Mouse (Mus musculus) cerebral cortex, adult 2 months (tissue): ENCODE results near the gene Wdr35.

Experiments used
- WGBS: fragments of 180-500 bp; shearing (Covaris S2); methylation state at CpG from one replicate; pipeline ENCODE4 v1.1.7; 2018; 5-methylcytosine and 5-hydroxymethylcytosine counted together

Wdr35 gene

DNA sequence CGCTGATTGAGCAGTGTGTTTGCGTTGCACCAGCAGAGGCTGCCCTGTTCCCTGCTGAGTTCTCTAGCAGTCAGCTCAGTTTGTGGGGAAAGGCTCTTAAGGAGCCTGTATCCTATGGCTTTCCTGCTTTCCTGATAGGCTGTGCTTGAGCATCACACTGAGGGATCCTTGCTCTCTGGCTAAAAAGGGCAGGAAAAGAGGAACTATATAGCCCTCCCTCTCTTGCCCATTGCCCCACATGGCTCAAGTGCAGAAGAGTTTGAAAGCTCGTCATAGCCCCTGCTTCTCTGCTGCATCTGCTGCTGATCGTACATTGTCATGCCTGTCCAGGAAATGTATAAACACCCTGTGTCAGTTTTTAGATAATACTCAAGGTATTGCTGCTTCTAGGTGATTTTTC lies 33.5 kb downstream of the Wdr35 start:
- 70% methylated on average over 4 of the region's 4 CpGs for WGBS

GRCm38 (mm10) chr12:9007811-9008210 lies 34.1 kb downstream of the Wdr35 start:
- WGBS = 97% methylated on average over 6 of the region's 6 CpGs

DNA sequence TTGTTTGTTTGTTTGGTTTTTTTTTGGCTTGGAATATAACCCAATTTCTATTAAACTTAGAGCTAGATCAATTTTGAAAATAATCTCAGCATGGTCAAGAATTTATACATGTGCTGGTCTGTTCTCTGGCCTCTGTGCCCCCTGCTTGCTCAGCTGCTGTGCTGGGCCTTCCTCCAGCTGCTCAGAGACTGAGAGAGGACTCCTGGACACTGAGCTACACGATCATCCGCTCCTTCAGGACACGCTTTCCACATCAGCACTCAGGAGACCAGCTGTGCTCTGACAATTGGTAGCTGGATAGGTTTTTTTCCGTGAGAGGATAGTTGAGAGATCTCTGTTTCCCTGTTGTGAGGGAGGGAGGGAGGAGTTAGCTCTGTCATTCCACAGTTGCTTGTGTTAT lies 36.6 kb downstream of the Wdr35 start:
- WGBS = 79% methylated on average over 4 of the region's 4 CpGs

- WGBS = 96% methylated on average over 9 of the region's 9 CpGs
These were observed 42.7 kb downstream of the Wdr35 start for GRCm38 (mm10) chr12:9016376-9016775.

DNA sequence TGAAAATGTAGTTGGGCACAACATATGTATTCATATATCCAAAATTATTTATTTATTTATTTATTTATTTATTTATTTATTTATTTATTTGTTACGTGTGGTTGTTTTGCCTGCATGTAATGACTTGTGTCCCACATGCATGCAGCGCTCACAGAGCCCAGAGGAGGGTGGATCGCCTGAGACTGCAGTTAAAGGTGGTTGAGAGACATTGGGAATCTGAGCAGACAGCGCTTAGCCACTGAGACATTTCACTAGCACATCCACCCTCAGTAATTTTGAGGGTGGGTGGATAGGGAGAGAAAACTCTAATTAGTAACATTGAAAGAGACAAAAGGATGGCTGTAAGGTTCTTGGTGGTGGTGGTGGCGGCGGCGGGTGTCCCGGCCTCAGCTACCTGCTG lies 46.7 kb downstream of the Wdr35 start:
- WGBS = 90% methylated on average over 8 of the region's 8 CpGs

- WGBS = 72% methylated on average over 3 of the region's 3 CpGs
These were observed 47.3 kb downstream of the Wdr35 start for GRCm38 (mm10) chr12:9020986-9021385.

DNA sequence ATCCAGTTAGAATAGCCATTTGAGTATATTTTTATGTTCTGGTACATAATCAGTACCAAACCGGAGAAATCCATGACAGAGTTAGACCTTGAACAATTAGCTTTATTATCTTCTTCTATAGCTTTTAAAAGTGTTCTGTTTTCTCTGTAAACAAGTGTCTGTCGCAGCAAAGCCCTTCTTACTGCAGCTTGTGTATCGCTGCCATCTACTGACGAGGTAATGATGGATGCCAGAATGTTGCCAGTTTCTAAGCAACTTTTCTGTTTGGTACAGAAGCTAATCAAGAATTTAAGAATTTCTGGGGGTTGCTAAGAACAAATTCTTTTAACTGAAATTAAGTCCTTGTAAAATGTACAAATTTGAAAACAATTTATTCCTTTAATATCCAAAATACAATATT lies 49.3 kb downstream of the Wdr35 start:
- WGBS = 50% methylated on average over 4 of the region's 4 CpGs

- 95% methylated on average over 14 of the region's 14 CpGs for WGBS
These were observed 50.4 kb downstream of the Wdr35 start for GRCm38 (mm10) chr12:9024071-9024470.

DNA sequence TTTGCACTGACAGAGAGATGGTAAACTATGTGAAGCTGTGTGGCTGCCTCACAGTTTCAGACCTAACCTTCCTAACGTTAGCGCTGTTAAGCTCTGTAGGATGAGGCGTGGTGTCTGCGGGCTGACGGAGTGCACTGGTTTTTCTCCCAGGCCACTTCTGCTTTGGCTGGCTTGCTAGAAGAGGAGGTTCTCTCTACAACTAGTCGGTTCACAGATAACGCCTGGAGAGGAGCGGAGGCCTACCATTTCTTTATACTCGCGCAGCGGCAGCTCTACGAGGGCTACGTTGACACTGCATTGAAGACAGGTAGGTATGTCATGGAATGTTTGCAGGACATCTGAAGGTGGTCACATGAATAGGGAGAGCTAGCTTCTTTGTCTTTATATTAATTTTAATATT lies 51.0 kb downstream of the Wdr35 start:
- WGBS = 89% methylated on average over 13 of the region's 13 CpGs

GRCm38 (mm10) chr12:9028816-9029215 lies 55.1 kb downstream of the Wdr35 start:
- 92% methylated on average over 7 of the region's 7 CpGs for WGBS

DNA sequence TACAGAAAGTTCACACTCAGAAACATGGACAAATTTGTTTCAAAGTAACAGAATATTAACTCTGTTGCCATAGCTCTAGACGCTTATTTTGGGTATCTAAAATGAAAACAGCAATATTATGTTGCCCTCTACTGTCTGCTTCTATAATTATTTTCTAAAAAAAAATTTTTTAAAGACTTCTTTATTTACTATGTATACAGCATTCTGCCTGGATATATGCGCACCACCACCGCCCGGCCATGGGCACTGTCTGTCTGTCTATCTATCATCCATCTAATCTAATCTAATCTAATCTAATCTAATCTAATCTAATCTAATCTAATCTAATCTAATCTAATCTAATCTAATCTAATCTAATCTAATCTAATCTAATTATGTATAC lies 55.8 kb downstream of the Wdr35 start:
- 32% methylated on average over 4 of the region's 4 CpGs for WGBS

DNA sequence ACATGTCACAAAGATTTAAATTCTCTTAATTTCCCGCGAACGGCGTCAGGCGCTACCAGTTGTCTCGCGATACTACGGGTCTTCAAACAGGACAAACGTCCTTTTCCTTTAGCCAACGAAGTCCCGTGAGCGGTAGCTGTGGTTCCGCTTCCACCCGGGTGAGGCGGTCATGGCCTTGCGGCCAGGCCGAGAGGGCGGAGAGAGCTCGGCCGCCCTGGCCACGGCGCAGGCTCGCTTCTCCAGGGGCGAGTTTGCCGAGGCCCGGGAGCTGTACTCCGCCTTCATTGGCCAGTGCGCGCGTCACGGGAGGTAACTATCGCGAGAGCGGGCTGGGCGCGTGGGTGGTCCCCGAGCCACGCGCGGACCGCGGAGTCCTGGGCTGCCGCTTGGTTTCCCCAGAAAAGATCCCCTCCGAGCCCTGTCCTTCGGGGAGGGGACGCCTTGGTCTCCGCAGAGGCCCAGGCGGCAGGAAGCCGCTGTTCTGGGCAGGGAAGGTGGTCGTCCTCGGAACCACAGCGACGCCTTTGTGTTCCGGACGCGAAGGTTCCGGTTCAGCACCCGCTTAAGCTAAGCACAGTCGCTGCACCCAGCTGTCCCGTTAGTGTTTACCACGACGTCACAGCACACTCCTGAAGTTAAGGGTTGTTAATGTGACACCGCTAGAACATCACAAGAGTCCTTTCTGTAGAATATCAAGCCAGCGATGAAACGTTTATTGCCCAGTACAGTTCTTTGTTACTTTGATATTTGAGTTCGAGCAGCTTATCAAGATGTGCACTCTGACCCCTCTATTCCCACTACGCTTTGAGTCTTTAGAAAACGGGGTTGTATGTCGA lies 56.4 kb downstream of the Wdr35 start, which contains the start of gene Ttc32:
TSS of gene Ttc32 (plus strand) at position 110 of the 836 bp plus-strand sequence.
- under 1% methylated on average over 69 of the region's 69 CpGs for WGBS

DNA sequence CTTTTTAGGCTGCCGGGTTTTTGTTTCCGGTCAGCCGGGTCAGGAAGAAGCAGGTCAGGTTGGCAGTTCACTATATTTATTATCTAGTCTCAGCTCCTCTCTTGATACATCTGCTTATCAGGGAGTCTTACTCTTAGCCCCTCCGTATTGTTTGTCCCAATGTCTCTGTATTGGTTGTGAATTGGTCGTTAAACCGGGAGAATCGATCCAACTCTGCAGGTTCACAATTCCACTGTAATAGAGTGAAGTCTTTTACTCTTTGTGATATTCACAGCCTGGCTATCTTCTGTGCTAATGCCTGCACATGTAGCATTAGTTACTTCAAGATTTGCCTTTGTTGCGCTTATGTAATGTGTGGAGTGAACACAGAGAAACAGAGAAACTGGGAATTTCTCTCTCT lies 57.5 kb downstream of the Wdr35 start:
- 57% methylated on average over 8 of the region's 8 CpGs for WGBS

DNA sequence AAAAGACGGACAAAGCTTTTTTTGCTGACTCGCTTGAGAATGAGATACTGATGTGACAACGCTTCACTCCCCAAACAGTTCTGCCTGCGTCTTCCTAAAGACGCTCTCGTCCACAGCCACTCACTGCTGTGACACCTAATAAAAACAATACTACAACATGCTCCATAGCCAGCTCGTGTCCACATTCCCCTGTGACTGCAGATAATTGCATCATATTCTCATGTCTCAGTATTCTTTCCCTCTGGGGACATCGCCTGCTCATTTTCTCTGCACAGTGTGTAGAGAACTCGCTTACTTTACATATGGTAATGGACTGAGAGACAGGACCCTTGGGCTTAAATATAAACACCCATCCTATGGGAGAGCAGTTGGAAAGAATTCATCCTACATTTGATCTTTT lies 62.7 kb downstream of the Wdr35 start:
- 88% methylated on average over 9 of the region's 9 CpGs for WGBS

GRCm38 (mm10) chr12:9040177-9040576 lies 66.5 kb downstream of the Wdr35 start:
- 75% methylated on average over 5 of the region's 5 CpGs for WGBS

DNA sequence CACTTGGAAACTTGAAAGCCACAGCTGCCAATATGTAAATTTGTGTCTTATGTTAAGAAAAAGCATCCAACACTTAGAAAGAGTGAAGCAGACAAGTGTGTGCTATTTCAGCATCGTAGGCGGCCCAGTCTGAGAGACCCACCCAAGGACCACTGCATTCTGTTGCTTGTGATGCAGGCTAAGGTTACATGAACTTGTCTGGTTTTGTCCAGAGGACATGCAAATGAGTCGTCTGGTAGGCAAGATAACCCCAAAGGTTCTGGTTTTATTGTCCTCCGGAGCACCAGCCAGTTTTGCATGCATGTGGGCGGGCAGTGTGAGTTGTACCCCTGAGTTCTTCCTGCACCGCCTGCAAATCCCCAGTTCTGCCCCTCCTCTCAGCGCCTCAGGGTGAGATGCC lies 67.0 kb downstream of the Wdr35 start:
- 70% methylated on average over 7 of the region's 7 CpGs for WGBS

DNA sequence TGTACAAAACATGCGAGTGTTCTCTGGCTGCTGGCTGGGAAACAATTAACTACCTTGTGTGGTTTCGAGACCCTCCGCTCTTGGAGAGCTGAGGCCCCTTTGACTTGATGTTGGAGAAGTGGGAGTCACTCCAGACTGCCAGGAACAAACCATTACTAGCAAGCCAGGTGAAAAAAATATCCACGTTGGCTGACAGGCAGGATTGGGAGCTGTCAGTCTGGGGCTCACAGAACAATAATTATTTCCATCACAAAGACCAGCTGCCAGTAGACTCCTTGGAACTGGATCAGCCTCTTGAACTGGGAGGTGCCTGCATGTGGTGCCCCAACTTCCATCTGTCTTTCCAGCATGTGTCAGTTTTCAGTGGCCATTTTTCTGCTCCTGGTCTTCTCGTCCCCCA lies 68.6 kb downstream of the Wdr35 start:
- 74% methylated on average over 5 of the region's 5 CpGs for WGBS

GRCm38 (mm10) chr12:9042759-9043158 lies 69.1 kb downstream of the Wdr35 start:
- WGBS = 89% methylated on average over 3 of the region's 3 CpGs

DNA sequence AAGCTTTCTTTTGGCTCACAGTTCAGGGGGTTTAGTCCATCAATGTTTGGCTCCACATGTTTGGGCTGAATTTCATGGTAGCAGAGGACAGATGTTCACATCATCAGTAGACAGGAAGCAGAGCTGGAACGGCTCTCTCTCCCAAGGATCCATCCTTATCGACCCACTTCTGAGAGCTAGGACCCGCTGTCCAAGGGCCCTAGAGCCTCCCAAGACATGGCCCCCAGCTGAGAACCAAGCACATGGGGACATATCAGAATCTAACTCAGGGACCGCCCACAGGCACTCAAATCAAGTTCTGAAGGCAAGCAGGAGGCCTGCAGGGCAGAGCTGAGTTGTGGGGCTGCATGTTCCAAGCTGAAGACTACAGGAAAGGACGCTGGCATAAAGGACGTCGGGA lies 71.0 kb downstream of the Wdr35 start:
- 94% methylated on average over 7 of the region's 7 CpGs for WGBS

GRCm38 (mm10) chr12:9046674-9047073 lies 73.0 kb downstream of the Wdr35 start:
- WGBS = 82% methylated on average over 4 of the region's 4 CpGs

- 64% methylated on average over 8 of the region's 8 CpGs for WGBS
These were observed 74.4 kb downstream of the Wdr35 start for GRCm38 (mm10) chr12:9048090-9048489.

- 58% methylated on average over 6 of the region's 6 CpGs for WGBS
These were observed 77.1 kb downstream of the Wdr35 start for GRCm38 (mm10) chr12:9050824-9051223.

DNA sequence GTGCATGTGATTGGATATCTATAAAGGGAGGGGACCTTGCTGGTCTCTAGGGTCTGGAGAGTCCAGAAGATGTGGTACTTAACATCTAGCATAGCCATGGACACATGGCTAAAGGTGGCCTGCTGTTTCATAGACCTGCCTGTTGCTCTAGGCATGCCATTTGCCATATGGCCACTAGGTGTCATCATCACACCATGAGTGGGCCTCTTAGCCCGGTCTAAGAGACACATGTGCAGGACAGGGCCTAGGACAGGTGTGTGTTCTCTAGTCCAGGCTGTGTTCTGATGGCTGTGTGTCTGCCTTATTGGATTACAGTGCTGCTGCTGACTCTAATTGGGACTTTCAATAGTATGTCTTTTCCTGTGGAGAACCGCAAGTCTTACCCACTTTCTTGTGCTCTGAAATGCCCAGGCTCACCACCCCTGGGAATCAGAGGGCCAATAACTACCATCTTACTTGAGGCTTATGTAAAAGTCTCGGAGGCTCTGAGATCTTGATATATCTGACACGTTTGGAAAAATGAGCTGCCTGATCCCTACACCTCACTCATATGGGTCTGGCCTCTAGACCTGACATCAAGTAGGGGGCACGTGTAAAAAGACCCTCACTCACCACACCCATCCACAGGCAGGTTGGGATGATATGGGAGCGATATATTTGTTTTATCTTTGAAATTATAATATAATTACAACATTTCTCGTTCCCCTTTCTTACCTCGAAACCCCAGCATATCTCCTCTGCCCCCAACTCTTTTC lies 78.6 kb downstream of the Wdr35 start:
- 60% methylated on average over 8 of the region's 8 CpGs for WGBS
